Mouse (Mus musculus): ENCODE results near the gene Ezr. TPM values are rescaled to one million over a fixed set of nuclear protein-coding genes. Genes with fewer than 3 reads are reported as not detected.

Ezr gene
- polyA plus RNA-seq, 1 experiment from 2014 or later, result 288 TPM

DNA sequence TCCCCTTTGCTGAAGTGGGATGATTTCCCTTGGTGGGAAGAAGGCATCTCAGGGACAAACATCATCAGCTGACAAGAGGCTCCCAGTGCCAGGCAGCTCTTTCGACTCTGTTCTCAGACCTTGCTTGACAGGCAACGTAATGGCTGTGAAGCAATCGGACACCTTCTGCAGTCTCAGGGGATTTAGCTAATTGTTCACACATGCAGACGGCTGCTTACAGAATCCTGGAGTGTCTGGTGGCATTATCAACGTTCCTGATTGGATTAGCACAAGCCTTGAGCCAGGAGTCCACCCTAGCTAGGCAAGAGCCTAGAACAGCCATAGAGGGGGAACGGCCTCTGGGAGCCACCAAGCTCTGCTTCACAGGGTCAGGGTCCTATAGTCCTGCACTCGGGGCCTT lies 30.2 kb downstream of the Ezr start:
- Histone ChIP-seq H3K9ac (replicated peaks; ENCODE audit: low read depth) (no peak overlapping the region), H3K4me2 (replicated peaks; ENCODE audit: low read depth, low read length) (no peak overlapping the region), H3K9me3 (ENCODE audit: low read length) (no peaks in the 10 kb centered on the region), H3K4me1 (ENCODE audit: insufficient read depth, low read depth, low read length) (peaks cover 5% of the 10 kb centered on the region; the same call in 1 of the 2 replicates), H3K27me3 (replicated peaks; ENCODE audit: insufficient read depth, low read length) (no peaks in the 10 kb centered on the region), H3K36me3 (ENCODE audit: insufficient read depth, low read length) (peaks cover 27% of the 10 kb centered on the region; the same call in 1 of the 2 replicates), H3K27ac (ENCODE audit: low read length) (peak overlapping the region; percentile 26; the same call in 1 of the 2 replicates), H3K4me3 (ENCODE audit: low read depth, low read length) (no peak overlapping the region)
- ATAC-seq (no peak), DNase-seq (ENCODE audit: low spot score) (no peak)
- no peak for TF ChIP-seq EP300 (IDR thresholded peaks at IDR 0.05)
- no peak for TF ChIP-seq CTCF (IDR thresholded peaks at IDR 0.05)
- 65% methylated on average over 7 of the region's 7 CpGs for WGBS

DNA sequence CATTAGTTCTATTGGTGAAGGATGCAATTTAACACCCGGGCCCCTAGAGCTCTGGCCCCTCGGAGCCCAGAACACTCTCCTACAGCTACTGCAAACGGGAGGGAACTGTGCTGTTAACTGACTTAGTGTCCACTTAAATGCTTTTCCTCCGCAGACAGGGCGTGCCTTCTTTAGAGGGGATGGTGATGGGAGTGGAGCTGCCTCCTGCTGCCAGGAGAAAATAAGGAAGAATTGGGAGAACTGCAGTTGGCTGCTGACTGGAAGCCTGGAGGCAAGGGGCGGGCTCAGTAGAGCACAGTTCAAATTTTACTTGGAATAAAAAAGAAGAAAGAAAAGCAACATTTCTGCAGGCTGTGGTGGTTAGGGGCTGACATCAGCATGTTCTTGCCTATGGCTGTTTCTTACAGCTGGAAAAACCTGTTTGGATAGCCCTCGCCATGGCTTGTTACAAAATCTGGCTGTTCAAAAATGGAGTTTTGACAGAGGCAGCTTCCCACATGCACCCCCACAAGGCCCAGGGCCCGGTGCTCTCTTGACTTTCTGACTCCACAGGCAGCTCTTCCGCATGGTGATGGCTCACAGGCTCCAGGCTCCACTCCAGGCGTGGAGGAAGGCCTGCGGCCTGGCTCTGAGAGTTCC lies 31.2 kb downstream of the Ezr start:
- Histone ChIP-seq H3K9me3 (ENCODE audit: low read length) (no peaks in the 10 kb centered on the region), H3K27ac (ENCODE audit: low read length) (peak overlapping the region; percentile 26; the same call in 1 of the 2 replicates), H3K4me2 (replicated peaks; ENCODE audit: low read depth, low read length) (no peak overlapping the region), H3K36me3 (ENCODE audit: insufficient read depth, low read length) (peaks cover 27% of the 10 kb centered on the region; the same call in 1 of the 2 replicates), H3K4me3 (ENCODE audit: low read depth, low read length) (no peak overlapping the region), H3K4me1 (ENCODE audit: insufficient read depth, low read depth, low read length) (peaks cover 5% of the 10 kb centered on the region; the same call in 1 of the 2 replicates), H3K9ac (replicated peaks; ENCODE audit: low read depth) (no peak overlapping the region), H3K27me3 (replicated peaks; ENCODE audit: insufficient read depth, low read length) (no peaks in the 10 kb centered on the region)
- ATAC-seq, result peak; percentile 41
- peak; percentile 85 for DNase-seq (ENCODE audit: low spot score)
- 60% methylated on average over 11 of the region's 11 CpGs for WGBS
- TF ChIP-seq CTCF (IDR thresholded peaks at IDR 0.05), result no peak
- TF ChIP-seq EP300 (IDR thresholded peaks at IDR 0.05), result no peak

DNA sequence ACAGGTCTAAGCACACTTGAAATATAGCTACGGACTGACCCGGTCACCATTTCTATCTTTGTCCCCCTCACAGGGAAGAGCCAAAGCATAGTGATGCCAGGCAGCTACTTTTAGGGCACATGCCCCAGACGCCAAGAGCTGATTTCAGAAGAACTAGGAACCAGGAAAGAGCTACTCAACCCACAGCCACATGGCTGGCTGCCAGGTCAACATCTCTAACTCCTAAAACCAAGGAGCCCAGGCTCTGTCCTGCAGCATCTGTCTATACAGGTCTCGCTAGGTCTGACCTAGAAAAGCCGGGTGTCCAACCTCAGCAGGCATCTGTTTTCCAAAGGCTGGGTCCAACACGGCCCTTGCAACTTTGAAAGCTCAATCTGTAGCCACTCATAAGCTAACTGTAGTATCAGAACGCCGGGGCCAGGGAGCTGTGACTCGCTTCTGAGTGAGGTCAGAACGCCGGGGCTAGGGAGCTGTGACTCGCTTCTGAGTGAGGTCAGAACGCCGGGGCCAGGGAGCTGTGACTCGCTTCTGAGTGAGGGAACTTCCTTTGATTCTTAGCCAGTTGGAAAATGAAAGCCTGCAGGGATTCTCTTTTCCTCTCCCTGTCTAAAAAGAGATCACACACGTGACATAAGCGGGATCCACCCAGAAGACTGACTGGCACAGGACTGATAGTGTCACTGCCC lies 33.7 kb downstream of the Ezr start:
- no peak overlapping the region for H3K4me3 ChIP-seq (ENCODE audit: low read depth, low read length)
- no peak overlapping the region; the same call in 1 of the 2 replicates for H3K4me2 ChIP-seq (replicated peaks; ENCODE audit: low read depth, low read length)
- peak overlapping the region; percentile 54; the same call in 1 of the 2 replicates for H3K27ac ChIP-seq (ENCODE audit: low read length)
- H3K9ac ChIP-seq (replicated peaks; ENCODE audit: low read depth), result no peak overlapping the region
- TF ChIP-seq CTCF (IDR thresholded peaks at IDR 0.05), result no peak
- no peak for TF ChIP-seq EP300 (IDR thresholded peaks at IDR 0.05)
- H3K9me3 ChIP-seq (ENCODE audit: low read length), result no peaks in the 10 kb centered on the region
- 50% methylated on average over 17 of the region's 17 CpGs for WGBS
- H3K27me3 ChIP-seq (replicated peaks; ENCODE audit: insufficient read depth, low read length), result no peaks in the 10 kb centered on the region
- H3K36me3 ChIP-seq (ENCODE audit: insufficient read depth, low read length), result 0 out of 2 replicates have a peak, but pooled peaks cover 17% of the 10 kb centered on the region
- peaks cover 5% of the 10 kb centered on the region; the same call in 1 of the 2 replicates for H3K4me1 ChIP-seq (ENCODE audit: insufficient read depth, low read depth, low read length)
- peak; percentile 64 for DNase-seq (ENCODE audit: low spot score)
- ATAC-seq, result peak; percentile 17

DNA sequence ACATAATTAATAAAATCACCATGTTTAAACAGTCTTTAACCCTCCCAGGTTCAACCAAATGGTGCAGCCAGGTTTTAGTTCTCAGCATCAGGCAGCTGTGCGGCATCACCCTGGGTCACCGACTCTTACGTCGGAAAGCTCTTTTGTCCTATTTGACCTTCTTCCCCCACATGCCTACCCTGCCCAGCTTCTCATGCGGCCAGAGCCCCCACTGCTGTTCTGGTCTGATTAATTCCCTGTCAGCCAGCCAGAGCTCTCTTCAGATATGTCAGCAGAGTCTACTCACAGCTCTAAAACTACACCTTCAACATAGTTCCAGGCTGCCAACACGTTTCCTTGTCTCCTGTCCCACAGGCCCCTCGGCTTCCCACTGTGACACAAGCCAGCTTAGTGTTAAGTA lies 35.1 kb downstream of the Ezr start:
- Histone ChIP-seq H3K4me1 (ENCODE audit: insufficient read depth, low read depth, low read length) (peaks cover 7% of the 10 kb centered on the region; the same call in 1 of the 2 replicates), H3K27me3 (replicated peaks; ENCODE audit: insufficient read depth, low read length) (no peaks in the 10 kb centered on the region), H3K9ac (replicated peaks; ENCODE audit: low read depth) (no peak overlapping the region), H3K27ac (ENCODE audit: low read length) (no peak overlapping the region), H3K36me3 (ENCODE audit: insufficient read depth, low read length) (peaks cover 16% of the 10 kb centered on the region; the same call in 1 of the 2 replicates), H3K9me3 (ENCODE audit: low read length) (no peaks in the 10 kb centered on the region), H3K4me2 (replicated peaks; ENCODE audit: low read depth, low read length) (no peak overlapping the region), H3K4me3 (ENCODE audit: low read depth, low read length) (no peak overlapping the region)
- TF ChIP-seq EP300 (IDR thresholded peaks at IDR 0.05), result no peak
- no peak for TF ChIP-seq CTCF (IDR thresholded peaks at IDR 0.05)
- ATAC-seq (no peak), DNase-seq (ENCODE audit: low spot score) (no peak)
- 69% methylated on average over 7 of the region's 7 CpGs for WGBS

DNA sequence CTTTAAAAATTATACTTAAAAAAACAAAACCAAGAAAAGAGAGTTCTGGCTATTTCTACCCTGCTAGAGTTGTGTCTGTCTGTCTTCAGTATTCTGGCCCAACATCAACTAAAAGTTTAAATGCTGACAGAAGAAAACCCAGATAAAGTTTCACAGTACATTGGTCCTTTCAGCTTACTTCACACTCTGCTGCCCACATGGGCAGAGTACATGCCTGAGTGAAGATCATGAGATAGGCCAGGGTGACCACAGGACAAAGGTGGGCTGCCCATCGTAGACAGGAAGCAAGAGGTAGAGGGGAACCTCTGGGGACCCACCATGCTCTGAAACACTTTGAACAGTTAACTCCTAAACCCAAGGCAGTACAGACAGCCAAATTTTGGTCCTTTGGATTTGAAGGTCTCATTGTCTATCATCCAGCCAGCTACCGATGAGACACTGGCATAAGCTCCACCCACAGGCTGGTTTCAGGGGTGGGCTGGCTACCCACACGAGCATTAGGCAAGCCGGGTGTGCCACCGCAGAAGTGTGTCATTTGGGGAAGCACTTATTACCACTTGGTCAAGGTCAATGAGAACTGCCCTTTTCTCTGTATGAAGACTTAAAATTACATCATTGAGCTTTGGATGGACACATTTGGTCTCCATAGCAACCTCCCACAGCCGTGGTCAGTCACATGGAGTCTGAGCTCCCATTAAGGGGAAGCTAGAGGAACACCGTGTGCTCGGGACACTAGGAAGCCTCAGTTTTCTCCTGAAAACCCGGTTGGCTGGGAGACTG lies 35.9 kb downstream of the Ezr start:
- ATAC-seq (peak; percentile 40), DNase-seq (ENCODE audit: low spot score) (peak; percentile 89)
- Histone ChIP-seq H3K27me3 (replicated peaks; ENCODE audit: insufficient read depth, low read length) (no peaks in the 10 kb centered on the region), H3K4me1 (ENCODE audit: insufficient read depth, low read depth, low read length) (peaks cover 11% of the 10 kb centered on the region; the same call in 1 of the 2 replicates), H3K9ac (replicated peaks; ENCODE audit: low read depth) (no peak overlapping the region), H3K27ac (ENCODE audit: low read length) (peak overlapping the region; percentile 75), H3K9me3 (ENCODE audit: low read length) (no peaks in the 10 kb centered on the region), H3K4me2 (replicated peaks; ENCODE audit: low read depth, low read length) (no peak overlapping the region), H3K36me3 (ENCODE audit: insufficient read depth, low read length) (peaks cover 11% of the 10 kb centered on the region; the same call in 1 of the 2 replicates), H3K4me3 (ENCODE audit: low read depth, low read length) (no peak overlapping the region)
- TF ChIP-seq EP300 (IDR thresholded peaks at IDR 0.05) (peak; percentile 70), CTCF (IDR thresholded peaks at IDR 0.05) (no peak)
- WGBS, result 53% methylated on average over 9 of the region's 9 CpGs

DNA sequence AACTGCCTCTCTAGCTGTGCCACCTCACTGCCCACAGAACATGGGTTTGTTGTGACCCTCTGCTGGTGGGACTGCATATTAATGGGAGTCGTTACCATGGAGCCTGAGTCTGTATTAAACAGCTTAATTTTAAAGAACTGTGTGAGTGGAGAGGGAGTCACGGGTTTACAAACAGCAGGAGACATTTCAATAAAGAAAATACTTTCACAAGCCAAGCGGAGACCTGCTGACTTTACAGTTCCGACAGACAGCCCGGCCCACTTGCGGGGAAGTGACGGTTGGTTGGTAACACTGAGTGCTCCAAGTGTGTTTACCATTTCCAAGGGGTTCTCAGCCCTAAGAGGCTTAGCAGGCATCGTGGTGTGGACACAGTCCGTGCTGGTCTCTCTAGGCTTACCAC lies 36.6 kb downstream of the Ezr start:
- peak overlapping the region; percentile 75 for H3K27ac ChIP-seq (ENCODE audit: low read length)
- peaks cover 13% of the 10 kb centered on the region; the same call in 1 of the 2 replicates for H3K36me3 ChIP-seq (ENCODE audit: insufficient read depth, low read length)
- H3K27me3 ChIP-seq (replicated peaks; ENCODE audit: insufficient read depth, low read length), result no peaks in the 10 kb centered on the region
- no peak overlapping the region for H3K4me2 ChIP-seq (replicated peaks; ENCODE audit: low read depth, low read length)
- no peak overlapping the region for H3K4me3 ChIP-seq (ENCODE audit: low read depth, low read length)
- 44% methylated on average over 9 of the region's 9 CpGs for WGBS
- DNase-seq (ENCODE audit: low spot score) (peak; percentile 94), ATAC-seq (peak; percentile 84)
- TF ChIP-seq CTCF (IDR thresholded peaks at IDR 0.05) (peak; percentile 46), EP300 (IDR thresholded peaks at IDR 0.05) (peak; percentile 83)
- no peak overlapping the region for H3K9ac ChIP-seq (replicated peaks; ENCODE audit: low read depth)
- no peaks in the 10 kb centered on the region for H3K9me3 ChIP-seq (ENCODE audit: low read length)
- peaks cover 11% of the 10 kb centered on the region; the same call in 1 of the 2 replicates for H3K4me1 ChIP-seq (ENCODE audit: insufficient read depth, low read depth, low read length)
